Mouse (Mus musculus) heart, embryonic 14.5 days (tissue): ENCODE results near the gene Smim22. TPM values are rescaled to one million over a fixed set of nuclear protein-coding genes. Genes with fewer than 3 reads are reported as not detected.
A peak's percentile ranks its signal among the peaks of the same experiment; 100 is the strongest.

Experiments
- ATAC-seq: fragments of 200-750 bp; cut with Nextera tagmentation; 2 replicates; pipeline ENCODE4 v1.8.0; 2017; ENCODE audit warnings: low read depth, moderate TSS enrichment; ENCODE audit not compliant: insufficient number of reproducible peaks, insufficient read depth, low FRiP score
- H3K27ac ChIP-seq, 2 experiments: fragments of 200-500 bp in 1 of 2; fragments of 300-500 bp in 1 of 2; sonication (generic) in 1 of 2; replicated peaks in 1 of 2; 2 replicates each; pipeline ENCODE4 v1.5.1; 2012 to 2014; ENCODE audit warnings: low read depth in 2 of 2, low read length in 2 of 2, control low read depth in 1 of 2, mild to moderate bottlenecking in 1 of 2, mixed read lengths in 1 of 2; ENCODE audit not compliant: control insufficient read depth in 1 of 2, insufficient read depth in 1 of 2
- H3K27me3 ChIP-seq: fragments of 300-500 bp; sonication (generic); 2 replicates; pipeline ENCODE4 v1.6.1; 2014; ENCODE audit warnings: mild to moderate bottlenecking, low read length, control low read depth; ENCODE audit not compliant: control insufficient read depth, insufficient read depth
- H3K36me3 ChIP-seq: fragments of 300-500 bp; sonication (generic); 2 replicates; pipeline ENCODE4 v1.6.1; 2014; ENCODE audit warnings: mild to moderate bottlenecking, control low read depth, low read length, mixed read lengths; ENCODE audit not compliant: control insufficient read depth, insufficient read depth
- H3K4me1 ChIP-seq, 2 experiments: fragments of 200-500 bp in 1 of 2; fragments of 300-500 bp in 1 of 2; sonication (generic) in 1 of 2; 2 replicates each; pipeline ENCODE4 v1.6.1; 2012 to 2014; ENCODE audit warnings: low read length in 2 of 2, control low read depth in 1 of 2, mixed read lengths in 1 of 2; ENCODE audit not compliant: control insufficient read depth in 2 of 2, insufficient read depth in 2 of 2
- H3K4me2 ChIP-seq: fragments of 300-500 bp; sonication (generic); 2 replicates; pipeline ENCODE4 v1.6.1; 2014; ENCODE audit warnings: mild to moderate bottlenecking, low read length
- H3K4me3 ChIP-seq, 2 experiments: fragments of 200-500 bp in 1 of 2; fragments of 300-500 bp in 1 of 2; sonication (generic) in 1 of 2; 2 replicates each; pipeline ENCODE4 v1.5.1; 2012 to 2014; ENCODE audit warnings: low read length in 2 of 2, mild to moderate bottlenecking in 2 of 2, control low read depth in 1 of 2, low read depth in 1 of 2, moderate library complexity in 1 of 2; ENCODE audit not compliant: control insufficient read depth in 1 of 2, insufficient read depth in 1 of 2
- H3K9ac ChIP-seq: fragments of 300-500 bp; sonication (generic); 2 replicates; pipeline ENCODE4 v1.6.1; 2014; ENCODE audit warnings: mild to moderate bottlenecking, low read length
- H3K9me3 ChIP-seq: fragments of 300-500 bp; sonication (generic); 2 replicates; pipeline ENCODE4 v1.6.1; 2016; ENCODE audit warnings: low read length, control low read depth; ENCODE audit not compliant: control insufficient read depth
- WGBS: fragments of 180-500 bp; shearing (Covaris S2); extraction: QIAGEN DNeasy Blood & Tissue Kit; methylation state at CpG from one replicate; pipeline ENCODE4 v1.1.7; 2014; 5-methylcytosine and 5-hydroxymethylcytosine counted together
- polyA plus RNA-seq: library from polyadenylated mRNA; unstranded; fragments of >200 nt; fragmentation: Nextera tagmentation; extraction: Ambion mirVana; gene quantifications from 2 replicates; pipeline ENCODE4 v1.2.1, GENCODE M21; 2014

The Smim22 gene
- polyA plus RNA-seq = 3.3 and 4.2 TPM in 2 replicates

DNA sequence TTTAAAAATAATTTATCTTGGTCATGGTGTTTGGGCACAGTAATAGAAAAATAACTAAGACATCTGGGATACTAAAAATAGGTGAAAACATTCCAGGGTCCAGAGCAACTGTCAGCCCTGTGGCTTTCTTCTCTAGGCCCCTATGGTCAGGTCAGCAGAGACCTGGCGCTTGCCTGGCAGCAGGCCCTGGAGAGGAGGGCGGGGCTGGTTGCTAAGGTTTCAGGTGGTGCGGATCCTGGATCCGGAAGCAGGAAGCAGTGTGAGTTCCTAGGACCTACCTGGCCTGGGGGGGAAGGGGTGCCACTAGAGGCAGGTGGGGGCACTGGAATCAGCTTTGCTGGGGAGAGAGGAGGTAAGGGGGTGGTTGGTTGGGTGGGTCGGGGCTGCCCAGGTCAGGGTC is at the start of gene Smim22:
Gene Smim22 (plus strand): TSS at position 222 of the 400 bp plus-strand sequence.
- H3K4me3 ChIP-seq = no peak within 1 kb of the TSS
- H3K4me1 ChIP-seq = peaks cover 2 to 12% of the 10 kb centered on the region in 2 experiments; a peak in 3 of 4 replicates
- H3K9me3 ChIP-seq = no peaks in the 10 kb centered on the region
- no peak for ATAC-seq
- H3K27ac ChIP-seq = 0 out of 4 replicates have a peak within 1 kb of the TSS, but pooled peaks of 1 of the 2 experiments have one; percentile 14
- H3K4me2 ChIP-seq = no peak within 1 kb of the TSS
- H3K9ac ChIP-seq = peak within 1 kb of the TSS; percentile 30; the same call in 1 of the 2 replicates
- H3K27me3 ChIP-seq = no peaks in the 10 kb centered on the region
- 42% methylated on average over 5 of the region's 5 CpGs for WGBS
- no peaks in the 10 kb centered on the region for H3K36me3 ChIP-seq

DNA sequence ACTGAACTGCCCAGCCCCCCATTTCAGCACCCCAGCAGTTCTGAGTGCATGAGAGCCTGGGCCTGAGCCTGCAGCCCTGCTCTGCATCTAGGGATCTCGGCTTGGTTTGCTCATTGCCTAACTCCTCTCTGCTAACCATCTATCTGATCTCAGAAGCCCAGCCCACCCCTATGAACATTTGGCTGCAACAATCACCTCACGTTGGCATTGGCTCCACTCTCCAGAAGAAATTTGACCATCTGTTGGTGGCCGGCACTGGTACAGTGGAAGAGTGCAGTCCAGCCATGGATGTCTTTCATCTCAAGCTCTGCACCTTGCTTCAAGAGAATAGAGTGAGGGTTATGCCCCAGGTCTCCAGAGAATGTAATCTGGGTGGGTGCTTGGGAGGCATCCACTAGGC is 49.6 kb upstream of the Smim22 start:
- Histone ChIP-seq H3K4me1 (no peaks in the 10 kb centered on the region), H3K27me3 (no peaks in the 10 kb centered on the region), H3K27ac (no peak overlapping the region), H3K9ac (no peak overlapping the region), H3K4me3 (no peak overlapping the region), H3K9me3 (no peaks in the 10 kb centered on the region), H3K4me2 (no peak overlapping the region), H3K36me3 (peaks cover 64% of the 10 kb centered on the region)
- ATAC-seq = no peak
- WGBS = 89% methylated on average over 3 of the region's 3 CpGs

DNA sequence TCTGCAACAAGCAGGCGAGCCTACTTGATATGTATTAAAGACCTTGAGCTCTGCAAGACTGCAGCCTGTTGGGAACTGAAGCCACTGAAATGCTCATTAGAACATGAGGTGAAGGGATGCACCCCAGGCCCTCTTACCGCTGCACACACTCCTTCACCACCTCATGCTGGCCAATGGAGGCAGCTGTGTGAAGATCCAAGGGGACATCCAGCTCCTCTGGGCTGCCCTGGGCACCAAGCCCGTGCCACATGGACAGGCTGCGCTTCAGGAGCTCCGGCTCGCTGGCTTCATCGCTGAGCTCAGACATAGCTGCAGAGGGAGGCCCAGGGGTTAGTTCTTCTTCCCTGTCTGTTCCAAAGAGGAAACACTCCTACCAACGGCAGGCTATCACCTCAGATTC is 46.8 kb upstream of the Smim22 start:
- no peak for ATAC-seq
- H3K9ac ChIP-seq = no peak overlapping the region
- 87% methylated on average over 8 of the region's 8 CpGs for whole genome bisulfite sequencing
- peaks cover 4 to 13% of the 10 kb centered on the region in 2 experiments; a peak in 3 of 4 replicates for H3K4me1 ChIP-seq
- no peak overlapping the region for H3K27ac ChIP-seq
- H3K4me3 ChIP-seq = no peak overlapping the region
- H3K36me3 ChIP-seq = peaks cover 36% of the 10 kb centered on the region
- H3K27me3 ChIP-seq = no peaks in the 10 kb centered on the region
- no peak overlapping the region for H3K4me2 ChIP-seq
- H3K9me3 ChIP-seq = no peaks in the 10 kb centered on the region

DNA sequence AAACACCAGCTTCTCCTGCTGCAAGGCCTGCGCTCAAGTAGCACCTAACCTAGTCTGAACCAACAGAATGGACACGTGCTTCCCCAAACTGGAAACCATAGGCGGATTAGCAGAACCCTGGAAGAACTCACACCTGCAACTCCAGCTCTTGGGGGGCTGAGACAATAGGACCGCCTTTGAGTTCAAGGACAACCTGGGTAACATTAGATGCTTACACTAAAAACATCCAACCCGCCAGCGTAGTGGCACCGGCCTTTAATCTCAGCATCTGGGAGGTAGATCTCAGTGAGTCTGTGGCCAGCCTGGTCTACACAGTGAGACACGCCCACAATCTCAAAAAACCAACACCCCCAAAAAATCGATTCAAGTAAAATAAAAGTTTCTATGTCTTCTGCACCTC is 43.7 kb upstream of the Smim22 start:
- Histone ChIP-seq H3K4me1 (peaks cover 4 to 16% of the 10 kb centered on the region in 2 experiments; a peak in 3 of 4 replicates), H3K4me3 (peak overlapping the region; percentile 62 to 91), H3K4me2 (peak overlapping the region; percentile 69), H3K27ac (peak overlapping the region in 1 of 2 experiments; percentile 69; a peak in 2 of 4 replicates), H3K9ac (peak overlapping the region; percentile 77), H3K36me3 (peaks cover 9% of the 10 kb centered on the region; the same call in 1 of the 2 replicates), H3K27me3 (no peaks in the 10 kb centered on the region), H3K9me3 (no peaks in the 10 kb centered on the region)
- 36% methylated on average over 9 of the region's 9 CpGs for WGBS
- no peak for ATAC-seq

DNA sequence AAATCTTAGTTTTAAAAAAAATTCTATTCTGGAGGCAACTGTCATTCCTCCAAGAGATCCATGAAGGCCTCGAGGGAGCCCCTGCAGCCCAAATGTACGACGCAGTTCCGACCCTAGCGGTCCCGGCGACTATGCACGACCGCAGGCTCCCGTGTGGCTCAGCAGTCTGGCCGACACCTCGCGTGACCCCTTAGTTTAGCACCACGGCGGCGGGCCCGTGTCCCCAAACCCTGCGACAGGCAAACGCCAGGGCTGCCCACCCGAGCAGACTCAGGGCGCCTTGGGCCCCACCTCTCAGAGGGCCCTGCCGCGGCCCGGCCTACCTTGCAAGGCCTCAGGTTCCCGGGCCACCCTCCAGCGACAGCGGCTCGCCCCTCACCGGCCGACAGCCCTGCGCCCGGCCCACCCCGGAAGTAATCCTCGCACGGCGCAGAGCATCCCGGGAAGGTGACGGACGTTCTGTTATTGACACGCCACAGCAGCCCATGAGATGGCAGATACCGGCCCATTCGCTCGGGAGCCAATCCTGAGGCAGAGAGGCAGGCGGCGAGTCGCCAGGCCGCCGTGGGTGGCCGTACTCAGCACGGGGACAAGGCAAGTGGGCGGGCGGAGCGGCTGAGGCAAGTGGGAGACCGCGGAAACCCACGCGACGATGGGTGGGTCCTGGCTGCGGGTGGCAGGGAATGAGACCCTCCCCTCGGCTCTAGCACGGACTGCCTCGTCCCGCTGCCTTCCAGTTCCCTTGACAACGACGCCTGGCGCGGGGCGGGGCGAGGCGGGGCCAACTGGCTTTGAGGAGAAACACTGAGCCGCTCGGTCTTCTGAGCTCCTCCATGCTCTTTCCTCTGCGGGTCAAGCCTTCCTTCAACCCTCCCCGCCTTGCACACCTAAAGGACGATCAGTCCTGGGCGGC is 43.0 kb upstream of the Smim22 start, which contains the start of gene Anks3:
Gene Anks3 (minus strand): TSS at position 409 of the 913 bp plus-strand sequence.
- WGBS = under 1% methylated on average over 75 of the region's 76 CpGs
- Histone ChIP-seq H3K9me3 (no peaks in the 10 kb centered on the region), H3K4me2 (peak within 1 kb of the TSS; percentile 69), H3K27me3 (no peaks in the 10 kb centered on the region), H3K4me1 (peaks cover 4 to 16% of the 10 kb centered on the region in 2 experiments; a peak in 3 of 4 replicates), H3K27ac (peak within 1 kb of the TSS; percentile 67 to 69), H3K4me3 (peak within 1 kb of the TSS; percentile 62 to 91), H3K9ac (peak within 1 kb of the TSS; percentile 77), H3K36me3 (peaks cover 9% of the 10 kb centered on the region; the same call in 1 of the 2 replicates)
- peak; percentile 95 for ATAC-seq

DNA sequence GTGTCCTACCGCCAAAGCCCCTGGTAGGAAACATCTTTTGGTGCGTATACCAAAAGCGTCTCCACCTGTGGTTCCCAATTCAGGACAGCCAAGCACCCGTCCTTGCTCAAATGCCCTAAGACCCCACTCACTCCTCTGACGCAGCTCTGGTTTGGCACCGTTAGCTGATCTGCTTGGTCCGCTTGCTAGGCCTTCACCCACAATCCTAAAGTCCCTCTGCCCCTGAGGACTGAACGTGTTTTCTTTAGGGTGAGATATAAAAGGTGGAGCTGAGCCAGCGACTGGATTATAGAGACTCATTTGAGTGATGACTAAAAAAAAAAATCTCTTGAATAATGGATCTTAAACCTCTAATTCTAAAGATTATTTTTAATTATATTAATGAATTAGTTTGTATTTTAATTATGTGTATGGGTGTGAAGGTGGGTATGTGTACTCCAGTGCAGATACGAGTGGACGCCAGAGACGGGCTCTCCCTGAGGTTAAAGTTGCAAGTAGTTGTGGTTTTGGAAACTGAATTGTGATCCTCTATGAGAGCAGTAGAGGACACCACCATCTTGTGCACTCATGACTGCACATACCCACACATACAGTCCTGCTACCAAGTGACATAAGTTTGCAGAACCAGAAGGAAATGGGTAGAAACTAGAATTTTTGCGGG is 42.2 kb upstream of the Smim22 start:
- peak overlapping the region; percentile 69 for H3K4me2 ChIP-seq
- no peaks in the 10 kb centered on the region for H3K9me3 ChIP-seq
- H3K4me3 ChIP-seq = peak overlapping the region; percentile 62 to 91
- peaks cover 3% of the 10 kb centered on the region; the same call in 1 of the 2 replicates for H3K36me3 ChIP-seq
- 21% methylated on average over 13 of the region's 13 CpGs for WGBS
- peak overlapping the region; percentile 63 to 69 for H3K27ac ChIP-seq
- H3K9ac ChIP-seq = peak overlapping the region; percentile 77
- H3K4me1 ChIP-seq = peaks cover 4 to 16% of the 10 kb centered on the region in 2 experiments; a peak in 3 of 4 replicates
- H3K27me3 ChIP-seq = no peaks in the 10 kb centered on the region
- 0 out of 2 replicates have a peak, but pooled peaks have one; percentile 1 for ATAC-seq
